Mouse (Mus musculus): ENCODE results near the gene Wfdc5. TPM values are rescaled to one million over a fixed set of nuclear protein-coding genes. Genes with fewer than 3 reads are reported as not detected.

Wfdc5 gene
- polyA plus RNA-seq, 1 experiment from 2014 or later, result not detected

GRCm38 (mm10) chr2:164128576-164129411, 53.7 kb downstream of the Wfdc5 start:
- peaks cover 16% of the 10 kb centered on the region; the same call in 1 of the 2 replicates for H3K36me3 ChIP-seq (replicated peaks; ENCODE audit: insufficient read depth, low read length)
- DNase-seq, result no peak
- H3K4me3 ChIP-seq (ENCODE audit: low read depth, low read length), result no peak overlapping the region
- H3K4me1 ChIP-seq (ENCODE audit: insufficient read depth), result 0 out of 2 replicates have a peak, but pooled peaks cover 2% of the 10 kb centered on the region
- no peak overlapping the region for H3K27ac ChIP-seq (ENCODE audit: low read depth)
- no peak overlapping the region for H3K9ac ChIP-seq (replicated peaks)
- no peak overlapping the region for H3K4me2 ChIP-seq (ENCODE audit: low read depth, low read length)
- H3K27me3 ChIP-seq (ENCODE audit: insufficient read depth, low read length), result no peaks in the 10 kb centered on the region
- no peak for ATAC-seq
- H3K9me3 ChIP-seq (ENCODE audit: low read length), result no peaks in the 10 kb centered on the region
- no peak for TF ChIP-seq CTCF (IDR thresholded peaks at IDR 0.05; ENCODE audit: low read depth)
- TF ChIP-seq EP300 (IDR thresholded peaks at IDR 0.05; ENCODE audit: low read depth), result no peak
- 86% methylated on average over 12 of the region's 12 CpGs for WGBS (ENCODE audit: insufficient replicate concordance)

GRCm38 (mm10) chr2:164127297-164127696, 55.2 kb downstream of the Wfdc5 start:
- H3K4me1 ChIP-seq (ENCODE audit: insufficient read depth), result 0 out of 2 replicates have a peak, but pooled peaks cover 2% of the 10 kb centered on the region
- no peak overlapping the region for H3K27ac ChIP-seq (ENCODE audit: low read depth)
- H3K36me3 ChIP-seq (replicated peaks; ENCODE audit: insufficient read depth, low read length), result peaks cover 18% of the 10 kb centered on the region; the same call in 1 of the 2 replicates
- DNase-seq (no peak), ATAC-seq (no peak)
- no peaks in the 10 kb centered on the region for H3K9me3 ChIP-seq (ENCODE audit: low read length)
- no peak overlapping the region for H3K9ac ChIP-seq (replicated peaks)
- no peak overlapping the region for H3K4me2 ChIP-seq (ENCODE audit: low read depth, low read length)
- TF ChIP-seq CTCF (IDR thresholded peaks at IDR 0.05; ENCODE audit: low read depth) (no peak), EP300 (IDR thresholded peaks at IDR 0.05; ENCODE audit: low read depth) (no peak)
- WGBS (ENCODE audit: insufficient replicate concordance), result 79% methylated on average over 2 of the region's 2 CpGs
- H3K4me3 ChIP-seq (ENCODE audit: low read depth, low read length), result no peak overlapping the region
- no peaks in the 10 kb centered on the region for H3K27me3 ChIP-seq (ENCODE audit: insufficient read depth, low read length)

- H3K27me3 ChIP-seq (ENCODE audit: insufficient read depth, low read length), result no peaks in the 10 kb centered on the region
- no peak overlapping the region for H3K4me3 ChIP-seq (ENCODE audit: low read depth, low read length)
- no peaks in the 10 kb centered on the region for H3K9me3 ChIP-seq (ENCODE audit: low read length)
- DNase-seq (no peak), ATAC-seq (no peak)
- peaks cover 16% of the 10 kb centered on the region; the same call in 1 of the 2 replicates for H3K36me3 ChIP-seq (replicated peaks; ENCODE audit: insufficient read depth, low read length)
- H3K4me2 ChIP-seq (ENCODE audit: low read depth, low read length), result no peak overlapping the region
- H3K27ac ChIP-seq (ENCODE audit: low read depth), result no peak overlapping the region
- 78% methylated on average over 13 of the region's 13 CpGs for WGBS (ENCODE audit: insufficient replicate concordance)
- H3K4me1 ChIP-seq (ENCODE audit: insufficient read depth), result 0 out of 2 replicates have a peak, but pooled peaks cover 2% of the 10 kb centered on the region
- TF ChIP-seq EP300 (IDR thresholded peaks at IDR 0.05; ENCODE audit: low read depth) (no peak), CTCF (IDR thresholded peaks at IDR 0.05; ENCODE audit: low read depth) (peak; percentile 41)
- H3K9ac ChIP-seq (replicated peaks), result no peak overlapping the region
Measured at GRCm38 (mm10) chr2:164126533-164126955, 56.0 kb downstream of the Wfdc5 start.

Other genes starting within 250 kb of the Wfdc5 start
- 81.1 and 85.8 TPM in 2 replicates for gene Ywhab, start 187.8 kb downstream of the Wfdc5 start, polyA plus RNA-seq (2015; fragmentation: Nextera tagmentation; extraction: Ambion mirVana)
- 0.46 and 0.63 TPM in 2 replicates for gene Pabpc1l, start 157.3 kb downstream of the Wfdc5 start, polyA plus RNA-seq (2015; fragmentation: Nextera tagmentation; extraction: Ambion mirVana)
- gene Stk4, start 112.4 kb downstream of the Wfdc5 start, polyA plus RNA-seq (2015; fragmentation: Nextera tagmentation; extraction: Ambion mirVana), result 9.8 and 10.8 TPM in 2 replicates
- gene Tomm34, start 111.6 kb downstream of the Wfdc5 start, polyA plus RNA-seq (2015; fragmentation: Nextera tagmentation; extraction: Ambion mirVana), result 11.6 and 13.3 TPM in 2 replicates
- not detected in 2 replicates for gene Kcns1, start 11.6 kb downstream of the Wfdc5 start, polyA plus RNA-seq (2015; fragmentation: Nextera tagmentation; extraction: Ambion mirVana)
- 0.14 TPM in 2 replicates for gene Wfdc12, start 7.9 kb upstream of the Wfdc5 start, polyA plus RNA-seq (2015; fragmentation: Nextera tagmentation; extraction: Ambion mirVana)
- not detected in 2 replicates for gene Wfdc15a, start 17.4 kb upstream of the Wfdc5 start, polyA plus RNA-seq (2015; fragmentation: Nextera tagmentation; extraction: Ambion mirVana)
- gene Wfdc15b, start 38.9 kb upstream of the Wfdc5 start, polyA plus RNA-seq (2015; fragmentation: Nextera tagmentation; extraction: Ambion mirVana), result 0.27 and 0.64 TPM in 2 replicates
- gene Svs2, start 55.7 kb upstream of the Wfdc5 start, polyA plus RNA-seq (2015; fragmentation: Nextera tagmentation; extraction: Ambion mirVana), result not detected in 2 replicates
- not detected in 2 replicates for gene Svs3b, start 73.9 kb upstream of the Wfdc5 start, polyA plus RNA-seq (2015; fragmentation: Nextera tagmentation; extraction: Ambion mirVana)
- gene Svs4, start 95.7 kb upstream of the Wfdc5 start, polyA plus RNA-seq (2015; fragmentation: Nextera tagmentation; extraction: Ambion mirVana), result not detected in 2 replicates
- gene Svs3a, start 106.5 kb upstream of the Wfdc5 start, polyA plus RNA-seq (2015; fragmentation: Nextera tagmentation; extraction: Ambion mirVana), result not detected in 2 replicates
- not detected in 2 replicates for gene Svs6, start 134.0 kb upstream of the Wfdc5 start, polyA plus RNA-seq (2015; fragmentation: Nextera tagmentation; extraction: Ambion mirVana)
- not detected in 2 replicates for gene Svs5, start 150.0 kb upstream of the Wfdc5 start, polyA plus RNA-seq (2015; fragmentation: Nextera tagmentation; extraction: Ambion mirVana)
- 59.4 and 63.6 TPM in 2 replicates for gene Slpi, start 206.4 kb upstream of the Wfdc5 start, polyA plus RNA-seq (2015; fragmentation: Nextera tagmentation; extraction: Ambion mirVana)
- not detected in 2 replicates for gene Rbpjl, start 220.4 kb upstream of the Wfdc5 start, polyA plus RNA-seq (2015; fragmentation: Nextera tagmentation; extraction: Ambion mirVana)
- gene Matn4, start 222.4 kb upstream of the Wfdc5 start, polyA plus RNA-seq (2015; fragmentation: Nextera tagmentation; extraction: Ambion mirVana), result 0.18 and 0.25 TPM in 2 replicates

Measured in liver, postnatal 0 days (tissue).